Mouse (Mus musculus): ENCODE data around the gene Cdk8.

The Cdk8 gene

GRCm38 (mm10) chr5:146232816-146233215 is 1.8 kb downstream of the Cdk8 start:
- DNase-seq (ENCODE audit: low spot score in 2 of 2) = no peak

- no peak for DNase-seq (ENCODE audit: low spot score in 2 of 2)
Measured at GRCm38 (mm10) chr5:146234336-146234735, 3.3 kb downstream of the Cdk8 start.

GRCm38 (mm10) chr5:146238274-146238673 is 7.2 kb downstream of the Cdk8 start:
- no peak for DNase-seq (ENCODE audit: low spot score in 2 of 2)

- DNase-seq (ENCODE audit: low spot score in 2 of 2) = no peak
Measured at GRCm38 (mm10) chr5:146240771-146241170, 9.7 kb downstream of the Cdk8 start.

GRCm38 (mm10) chr5:146241202-146241601 is 10.2 kb downstream of the Cdk8 start:
- no peak for DNase-seq (ENCODE audit: low spot score in 2 of 2)

- DNase-seq (ENCODE audit: low spot score in 2 of 2) = no peak
Measured at GRCm38 (mm10) chr5:146245193-146245592, 14.2 kb downstream of the Cdk8 start.

GRCm38 (mm10) chr5:146245646-146246370 is 14.8 kb downstream of the Cdk8 start:
- DNase-seq (ENCODE audit: low spot score in 2 of 2) = no peak

- no peak for DNase-seq (ENCODE audit: low spot score in 2 of 2)
Measured at GRCm38 (mm10) chr5:146246386-146246785, 15.4 kb downstream of the Cdk8 start.

GRCm38 (mm10) chr5:146247709-146248108 is 16.7 kb downstream of the Cdk8 start:
- DNase-seq (ENCODE audit: low spot score in 2 of 2) = no peak

GRCm38 (mm10) chr5:146248746-146249145 is 17.7 kb downstream of the Cdk8 start:
- DNase-seq (ENCODE audit: low spot score in 2 of 2) = no peak

GRCm38 (mm10) chr5:146250369-146251075 is 19.5 kb downstream of the Cdk8 start:
- no peak for DNase-seq (ENCODE audit: low spot score in 2 of 2)

GRCm38 (mm10) chr5:146251663-146252429 is 20.8 kb downstream of the Cdk8 start:
- DNase-seq (ENCODE audit: low spot score in 2 of 2) = no peak

GRCm38 (mm10) chr5:146253644-146254043 is 22.6 kb downstream of the Cdk8 start:
- DNase-seq (ENCODE audit: low spot score in 2 of 2) = no peak

- no peak for DNase-seq (ENCODE audit: low spot score in 2 of 2)
Measured at GRCm38 (mm10) chr5:146260003-146260402, 29.0 kb downstream of the Cdk8 start.

- no peak for DNase-seq (ENCODE audit: low spot score in 2 of 2)
Measured at GRCm38 (mm10) chr5:146265934-146266591, 35.0 kb downstream of the Cdk8 start.

GRCm38 (mm10) chr5:146267776-146268175 is 36.7 kb downstream of the Cdk8 start:
- DNase-seq (ENCODE audit: low spot score in 2 of 2) = no peak

GRCm38 (mm10) chr5:146270593-146270992 is 39.6 kb downstream of the Cdk8 start:
- no peak for DNase-seq (ENCODE audit: low spot score in 2 of 2)

GRCm38 (mm10) chr5:146271662-146272061 is 40.6 kb downstream of the Cdk8 start:
- DNase-seq (ENCODE audit: low spot score in 2 of 2) = no peak

- DNase-seq (ENCODE audit: low spot score in 2 of 2) = no peak
Measured at GRCm38 (mm10) chr5:146273096-146273495, 42.1 kb downstream of the Cdk8 start.

GRCm38 (mm10) chr5:146274420-146275045 is 43.5 kb downstream of the Cdk8 start:
- no peak for DNase-seq (ENCODE audit: low spot score in 2 of 2)

GRCm38 (mm10) chr5:146277513-146277912 is 46.5 kb downstream of the Cdk8 start:
- no peak for DNase-seq (ENCODE audit: low spot score in 2 of 2)

GRCm38 (mm10) chr5:146280012-146280411 is 49.0 kb downstream of the Cdk8 start:
- DNase-seq (ENCODE audit: low spot score in 2 of 2) = no peak

Data from frontal cortex, postnatal 14 days (tissue).